Mouse (Mus musculus) limb, embryonic 14.5 days (tissue): Measurements from ENCODE around the gene Akt1. TPM values are rescaled to one million over a fixed set of nuclear protein-coding genes. Genes with fewer than 3 reads are reported as not detected.

Source experiments
- ATAC-seq: fragments of 200-750 bp; cut with Nextera tagmentation; 2 replicates; pipeline ENCODE4 v1.8.0; 2017; ENCODE audit warnings: low read depth, moderate number of reproducible peaks, moderate TSS enrichment; ENCODE audit not compliant: low FRiP score
- DNase-seq: peaks from one replicate; pipeline ENCODE4 v3.0.0-alpha.2; 2015; ENCODE audit warnings: low spot score
- H3K27ac ChIP-seq: fragments of 300-500 bp; sonication (generic); replicated peaks from 2 replicates; pipeline ENCODE4 v1.5.1; 2014; ENCODE audit warnings: low read depth, mild to moderate bottlenecking, low read length, moderate library complexity, mixed read lengths
- H3K27me3 ChIP-seq: fragments of 300-500 bp; sonication (generic); 2 replicates; pipeline ENCODE4 v1.6.1; 2014; ENCODE audit warnings: low read length, mixed read lengths; ENCODE audit not compliant: control insufficient read depth, insufficient read depth
- H3K36me3 ChIP-seq: fragments of 300-500 bp; sonication (generic); 2 replicates; pipeline ENCODE4 v1.6.1; 2014; ENCODE audit warnings: mild to moderate bottlenecking, low read length, moderate library complexity, mixed read lengths; ENCODE audit not compliant: control insufficient read depth, insufficient read depth
- H3K4me1 ChIP-seq: fragments of 300-500 bp; sonication (generic); 2 replicates; pipeline ENCODE4 v1.6.1; 2014; ENCODE audit warnings: antibody characterized with exemption, low read length, mixed read lengths; ENCODE audit not compliant: control insufficient read depth, insufficient read depth
- H3K4me2 ChIP-seq: fragments of 300-500 bp; sonication (generic); replicated peaks from 2 replicates; pipeline ENCODE4 v1.6.1; 2014; ENCODE audit warnings: low read depth, mild to moderate bottlenecking, low read length, moderate library complexity; ENCODE audit not compliant: severe bottlenecking
- H3K4me3 ChIP-seq: fragments of 300-500 bp; sonication (generic); replicated peaks from 2 replicates; pipeline ENCODE4 v1.5.1; 2014; ENCODE audit warnings: low read length
- H3K9ac ChIP-seq: fragments of 300-500 bp; sonication (generic); 2 replicates; pipeline ENCODE4 v1.6.1; 2014; ENCODE audit warnings: mild to moderate bottlenecking, low read depth, low read length, moderate library complexity; ENCODE audit not compliant: severe bottlenecking
- H3K9me3 ChIP-seq: fragments of 300-500 bp; sonication (generic); 2 replicates; pipeline ENCODE4 v1.6.1; 2016; ENCODE audit warnings: low read length; ENCODE audit not compliant: control insufficient read depth
- POLR2A ChIP-seq: fragments of 200-500 bp; IDR thresholded peaks from 2 replicates; pipeline ENCODE4 v1.8.0; 2012; ENCODE audit warnings: inconsistent platforms, mild to moderate bottlenecking, moderate library complexity, borderline replicate concordance; ENCODE audit not compliant: insufficient read depth, insufficient read length; ENCODE audit errors: extremely low read depth
- WGBS: fragments of 180-500 bp; shearing (Covaris S2); extraction: QIAGEN DNeasy Blood & Tissue Kit; methylation state at CpG from one replicate; pipeline ENCODE4 v1.1.7; 2014; 5-methylcytosine and 5-hydroxymethylcytosine counted together
- polyA plus RNA-seq, 2 experiments: library from polyadenylated mRNA; depleted of rRNA in 1 of 2; stranded (reverse) in 1 of 2; unstranded in 1 of 2; fragments of >200 nt; fragmentation: Nextera tagmentation in 1 of 2; extraction: Ambion mirVana in 1 of 2; gene quantifications; 2 replicates each; pipeline versions ENCODE4 v1.2.1 to v1.2.3; 2012 to 2014

Akt1 gene
- polyA plus RNA-seq, 2 experiments: 148 to 305 TPM

GRCm38 (mm10) chr12:112678555-112679026, 3.9 kb upstream of the Akt1 start, which contains the start of gene Zbtb42:
Gene Zbtb42 (plus strand): TSS chr12:112678828.
- H3K9ac ChIP-seq: peak within 1 kb of the TSS; percentile 56
- TF ChIP-seq POLR2A: no peak
- no peak within 1 kb of the TSS for H3K27ac ChIP-seq
- peaks cover 33% of the 10 kb centered on the region for H3K27me3 ChIP-seq
- under 1% methylated on average over 32 of the region's 60 CpGs for WGBS
- H3K36me3 ChIP-seq: no peaks in the 10 kb centered on the region
- peak within 1 kb of the TSS; percentile 96 for H3K4me2 ChIP-seq
- H3K4me3 ChIP-seq: peak within 1 kb of the TSS; percentile 53
- H3K9me3 ChIP-seq: no peaks in the 10 kb centered on the region
- peak; percentile 29 for DNase-seq
- peaks cover 10% of the 10 kb centered on the region; the same call in 1 of the 2 replicates for H3K4me1 ChIP-seq
- ATAC-seq: peak; percentile 25

GRCm38 (mm10) chr12:112677943-112678554, 3.4 kb upstream of the Akt1 start:
- H3K27me3 ChIP-seq: peaks cover 33% of the 10 kb centered on the region

GRCm38 (mm10) chr12:112677076-112677475, 2.4 kb upstream of the Akt1 start:
- TF ChIP-seq POLR2A: no peak
- H3K4me2 ChIP-seq: no peak overlapping the region
- no peak for ATAC-seq
- H3K36me3 ChIP-seq: no peaks in the 10 kb centered on the region
- no peak overlapping the region for H3K27ac ChIP-seq
- peak; percentile 12 for DNase-seq
- WGBS: 45% methylated on average over 5 of the region's 5 CpGs
- H3K4me3 ChIP-seq: no peak overlapping the region
- peaks cover 20% of the 10 kb centered on the region for H3K4me1 ChIP-seq
- no peaks in the 10 kb centered on the region for H3K9me3 ChIP-seq
- H3K27me3 ChIP-seq: peaks cover 33% of the 10 kb centered on the region
- H3K9ac ChIP-seq: no peak overlapping the region

More at GRCm38 (mm10) chr12:112677943-112678554, 3.4 kb upstream of the Akt1 start:
- Histone ChIP-seq H3K4me3 (peak overlapping the region; percentile 53), H3K27ac (no peak overlapping the region), H3K4me1 (peaks cover 10% of the 10 kb centered on the region), H3K36me3 (no peaks in the 10 kb centered on the region), H3K9me3 (no peaks in the 10 kb centered on the region), H3K4me2 (peak overlapping the region; percentile 96), H3K9ac (peak overlapping the region; percentile 56)
- 26% methylated on average over 19 of the region's 19 CpGs for WGBS
- TF ChIP-seq POLR2A: no peak
- ATAC-seq (no peak), DNase-seq (no peak)

GRCm38 (mm10) chr12:112675245-112676035, 756 bp upstream of the Akt1 start:
- H3K36me3 ChIP-seq: peaks cover 16% of the 10 kb centered on the region
- TF ChIP-seq POLR2A: no peak

GRCm38 (mm10) chr12:112673576-112674091, 1.1 kb downstream of the Akt1 start:
- ATAC-seq (peak; percentile 11; the same call in 1 of the 2 replicates), DNase-seq (peak; percentile 44)
- Histone ChIP-seq H3K4me1 (peaks cover 31% of the 10 kb centered on the region), H3K36me3 (peaks cover 34% of the 10 kb centered on the region), H3K4me2 (peak overlapping the region; percentile 94), H3K9ac (peak overlapping the region; percentile 99), H3K27me3 (peaks cover 7% of the 10 kb centered on the region; the same call in 1 of the 2 replicates), H3K4me3 (peak overlapping the region; percentile 99), H3K27ac (peak overlapping the region; percentile 93), H3K9me3 (no peaks in the 10 kb centered on the region)
- no peak for TF ChIP-seq POLR2A
- 0% methylated on average over 27 of the region's 68 CpGs for WGBS

More at GRCm38 (mm10) chr12:112675245-112676035, 756 bp upstream of the Akt1 start:
- Histone ChIP-seq H3K9me3 (no peaks in the 10 kb centered on the region), H3K4me2 (peak overlapping the region; percentile 94), H3K4me1 (peaks cover 33% of the 10 kb centered on the region), H3K27ac (peak overlapping the region; percentile 72), H3K27me3 (peaks cover 24% of the 10 kb centered on the region), H3K4me3 (peak overlapping the region; percentile 99), H3K9ac (no peak overlapping the region; the same call in 1 of the 2 replicates)
- ATAC-seq (peak; percentile 51), DNase-seq (peak; percentile 90)
- WGBS: 15% methylated on average over 18 of the region's 18 CpGs
